Mouse (Mus musculus): ENCODE measurements around the gene 2210407C18Rik.

DNA sequence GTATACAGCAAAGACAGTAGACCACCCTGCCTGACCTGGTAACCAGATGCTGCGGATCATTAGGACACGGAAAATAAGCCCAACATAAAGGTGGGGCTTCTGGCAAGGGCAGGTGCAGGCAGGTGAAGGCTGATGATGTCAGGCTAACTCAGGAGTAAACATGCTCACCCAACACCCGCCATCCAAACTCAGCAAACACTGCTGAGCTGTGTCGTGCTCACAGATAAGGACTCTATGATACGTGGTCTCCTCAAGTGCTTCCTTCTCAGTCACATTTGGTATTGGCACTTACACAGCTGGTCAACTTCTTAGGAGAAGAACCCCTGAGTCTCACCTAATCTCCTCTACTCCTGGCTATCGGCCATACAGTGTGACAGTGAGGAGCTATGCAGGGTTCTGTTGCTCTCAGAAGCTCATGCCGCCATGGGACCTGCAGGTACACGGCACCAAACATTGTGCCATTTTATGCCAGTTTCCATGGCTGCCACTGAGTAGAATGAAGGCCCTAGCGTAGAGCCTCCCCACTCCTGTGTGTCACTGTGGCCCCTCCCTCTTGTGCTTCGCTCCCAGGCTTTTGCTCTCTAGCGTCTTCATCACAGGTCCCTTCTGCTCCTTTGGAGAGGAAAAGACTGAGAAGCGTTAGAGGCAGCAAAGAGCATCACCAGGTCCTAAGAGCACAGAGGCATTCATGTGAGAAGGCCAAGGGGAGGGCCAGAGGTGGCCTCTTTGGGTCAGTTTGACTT, 9.5 kb downstream of the 2210407C18Rik start:
- no peak for TF ChIP-seq POLR2AphosphoS2 (IDR thresholded peaks at IDR 0.05; ENCODE audit: low read depth, low read length)
- TF ChIP-seq CTCF (conservative IDR thresholded peaks at IDR 0.05 in 1 of 2, IDR thresholded peaks at IDR 0.05 in 1 of 2; ENCODE audit: low read depth in 2 of 2, low read length in 2 of 2), result no peak
- no peak for TF ChIP-seq POLR2A (IDR thresholded peaks at IDR 0.05; ENCODE audit: low read depth, low read length)
- no peak for TF ChIP-seq MXI1 (IDR thresholded peaks at IDR 0.05; ENCODE audit: low read depth, low read length)
- no peak for TF ChIP-seq USF1 (IDR thresholded peaks at IDR 0.05; ENCODE audit: low read depth, low read length)
- no peak for TF ChIP-seq EP300 (IDR thresholded peaks at IDR 0.05; ENCODE audit: low read length)
- TF ChIP-seq ZC3H11A (IDR thresholded peaks at IDR 0.05; ENCODE audit: low read depth, low read length), result no peak

Measured in CH12.LX (cell line).